Mouse (Mus musculus) megakaryocyte, embryonic 14.5 days (primary cell): Measurements from ENCODE around the gene Zhx3.

Experiments used
- FLI1 ChIP-seq: IDR thresholded peaks from 2 replicates; pipeline ENCODE4 v1.6.1; 2012; ENCODE audit warnings: low read length, inconsistent platforms, mixed read lengths
- GATA1 ChIP-seq: IDR thresholded peaks from 3 replicates; pipeline ENCODE4 v1.6.1; 2012; ENCODE audit warnings: mixed read lengths, low read length, inconsistent platforms, borderline replicate concordance

- no peak for TF ChIP-seq GATA1
- TF ChIP-seq FLI1: no peak
Observed at GRCm38 (mm10) chr2:160917313-160917712, 44.5 kb upstream of the Zhx3 start.
